Mouse (Mus musculus) embryonic facial prominence, embryonic 10.5 days (tissue): ENCODE results near the gene Creb3l4. TPM values are rescaled to one million over a fixed set of nuclear protein-coding genes. Genes with fewer than 3 reads are reported as not detected.
"Not testable (repeated sequence)": the region's sequence is repeated elsewhere in the genome, so short reads cannot be mapped to it uniquely, and the experiment has no call there.

Experiments used
- DNase-seq: peaks from one replicate; pipeline ENCODE4 v3.0.0-alpha.2; 2017; ENCODE audit warnings: low spot score
- H3K27ac ChIP-seq: fragments of 300-500 bp; sonication (generic); replicated peaks from 2 replicates; pipeline ENCODE4 v1.5.1; 2016; ENCODE audit warnings: mild to moderate bottlenecking
- H3K27me3 ChIP-seq: fragments of 300-500 bp; sonication (generic); replicated peaks from 2 replicates; pipeline ENCODE4 v1.6.1; 2016; ENCODE audit warnings: low read depth, mild to moderate bottlenecking; ENCODE audit not compliant: poor library complexity, severe bottlenecking
- H3K36me3 ChIP-seq: fragments of 300-500 bp; sonication (generic); replicated peaks from 2 replicates; pipeline ENCODE4 v1.6.1; 2016; ENCODE audit warnings: mild to moderate bottlenecking, moderate library complexity
- H3K4me1 ChIP-seq: fragments of 300-500 bp; sonication (generic); 2 replicates; pipeline ENCODE4 v1.6.1; 2016
- H3K4me3 ChIP-seq: fragments of 300-500 bp; sonication (generic); 2 replicates; pipeline ENCODE4 v1.5.1; 2016; ENCODE audit warnings: mild to moderate bottlenecking, moderate library complexity
- H3K9me3 ChIP-seq: fragments of 300-500 bp; sonication (generic); 2 replicates; pipeline ENCODE4 v1.6.1; 2016; ENCODE audit warnings: mild to moderate bottlenecking
- WGBS: fragments of 180-500 bp; shearing (Covaris S2); methylation state at CpG from one replicate; pipeline ENCODE4 v1.1.7; 2016; 5-methylcytosine and 5-hydroxymethylcytosine counted together
- polyA plus RNA-seq: library from polyadenylated mRNA; unstranded; fragments of >200 nt; fragmentation: Nextera tagmentation; extraction: Ambion mirVana; gene quantifications from 2 replicates; pipeline ENCODE4 v1.2.1, GENCODE M21; 2016

The Creb3l4 gene
- polyA plus RNA-seq, result 4.2 and 6.1 TPM in 2 replicates

DNA sequence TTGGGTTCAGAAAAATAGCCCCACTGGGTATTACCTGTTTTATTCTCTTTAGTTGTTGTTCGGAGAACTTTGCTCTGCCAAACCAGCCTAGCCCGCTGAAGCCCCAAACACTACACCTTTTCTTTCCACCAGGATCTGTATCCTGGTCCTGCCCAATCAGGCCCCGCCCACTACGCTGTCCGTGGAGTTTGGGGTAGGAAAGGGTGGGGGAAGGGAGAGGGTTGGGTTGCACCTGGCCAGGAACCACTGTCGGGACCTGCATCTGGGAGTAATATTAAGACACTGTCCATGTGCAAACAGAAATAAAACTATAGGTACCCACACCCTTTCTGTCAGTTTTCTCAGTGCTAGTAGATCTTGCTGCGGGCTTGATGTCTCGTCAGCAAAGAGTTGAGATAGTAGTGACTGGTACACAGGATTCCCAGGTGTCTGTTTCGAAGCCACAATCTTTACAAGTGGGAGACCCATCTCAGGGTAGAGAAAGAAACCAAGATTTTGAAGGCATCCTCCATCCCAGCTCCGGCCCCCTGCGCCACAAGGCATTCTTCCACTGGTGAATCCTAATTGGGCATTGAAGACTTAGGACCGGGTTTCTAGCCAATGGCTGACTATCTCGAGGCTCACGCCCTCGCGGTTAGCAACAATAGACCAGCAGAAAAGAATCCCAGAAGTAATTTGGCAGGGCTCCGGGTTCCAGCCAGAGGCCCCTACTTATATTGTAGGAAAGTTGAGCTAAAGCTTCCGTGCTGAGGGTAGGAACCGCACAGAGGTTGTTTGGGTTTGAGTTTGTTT lies at the start of gene Creb3l4:
Gene Creb3l4 (minus strand): TSS at position 529 of the 792 bp plus-strand sequence.
- peak within 1 kb of the TSS; percentile 82 for H3K27ac ChIP-seq
- H3K4me3 ChIP-seq, result peak within 1 kb of the TSS; percentile 57
- peaks cover 26% of the 10 kb centered on the region for H3K4me1 ChIP-seq
- no peaks in the 10 kb centered on the region for H3K9me3 ChIP-seq
- WGBS, result 2% methylated on average over 19 of the region's 19 CpGs
- DNase-seq, result peak; percentile 75
- peaks cover 7% of the 10 kb centered on the region; the same call in 1 of the 2 replicates for H3K27me3 ChIP-seq
- no peaks in the 10 kb centered on the region for H3K36me3 ChIP-seq

GRCm38 (mm10) chr3:90292345-90293275 lies 49.3 kb upstream of the Creb3l4 start, which contains the start of gene Gatad2b:
TSS of gene Gatad2b (plus strand) at chr3:90293178.
- WGBS, result under 1% methylated on average over 47 of the region's 47 CpGs
- Histone ChIP-seq H3K4me3 (peak within 1 kb of the TSS; percentile 87), H3K4me1 (peaks cover 20% of the 10 kb centered on the region), H3K27me3 (no peaks in the 10 kb centered on the region), H3K27ac (peak within 1 kb of the TSS; percentile 99), H3K36me3 (peaks cover 26% of the 10 kb centered on the region), H3K9me3 (no peaks in the 10 kb centered on the region)
- DNase-seq, result peak; percentile 98

DNA sequence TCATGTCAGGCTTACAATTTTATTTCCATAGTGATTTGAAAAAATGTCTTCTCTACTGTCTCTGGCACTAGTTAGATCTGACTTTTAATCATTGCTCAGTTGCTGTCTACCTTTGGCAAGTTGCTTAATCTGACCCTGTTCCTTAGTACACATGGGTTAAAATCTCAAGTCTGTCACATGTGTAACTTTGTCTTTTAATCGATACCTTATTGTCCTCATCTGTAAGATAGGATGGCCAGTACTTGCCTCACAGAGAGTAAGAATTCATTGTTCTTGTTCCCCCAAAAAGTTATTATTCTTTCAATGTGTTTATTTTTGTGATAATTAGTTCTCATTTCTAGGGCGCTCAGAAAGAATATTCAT lies 48.7 kb upstream of the Creb3l4 start:
- Histone ChIP-seq H3K4me3 (peak overlapping the region; percentile 87), H3K9me3 (no peaks in the 10 kb centered on the region), H3K27ac (peak overlapping the region; percentile 99), H3K4me1 (peaks cover 20% of the 10 kb centered on the region), H3K36me3 (peaks cover 19% of the 10 kb centered on the region), H3K27me3 (no peaks in the 10 kb centered on the region)
- WGBS, result 41% methylated on average over 2 of the region's 2 CpGs
- no peak for DNase-seq

DNA sequence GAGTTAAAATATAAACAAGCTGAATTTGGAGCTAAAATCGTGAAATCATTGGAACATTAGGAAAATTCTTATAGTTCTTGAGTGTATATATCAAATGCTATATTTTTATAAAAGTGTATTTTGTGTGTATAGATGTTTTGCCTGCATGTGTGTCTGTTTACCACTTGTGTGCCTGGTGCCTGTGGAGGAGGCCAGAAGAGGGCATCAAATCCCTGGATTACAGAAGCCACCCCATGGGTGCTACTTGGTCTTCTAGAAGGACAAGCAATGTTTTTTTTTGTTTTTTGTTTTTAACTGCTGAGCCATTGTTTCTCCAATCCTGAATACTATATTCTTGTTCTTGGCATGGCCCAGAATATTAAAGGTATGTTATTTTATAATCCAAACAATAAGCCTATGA lies 47.3 kb upstream of the Creb3l4 start:
- no peak for DNase-seq
- H3K4me1 ChIP-seq, result peaks cover 20% of the 10 kb centered on the region

DNA sequence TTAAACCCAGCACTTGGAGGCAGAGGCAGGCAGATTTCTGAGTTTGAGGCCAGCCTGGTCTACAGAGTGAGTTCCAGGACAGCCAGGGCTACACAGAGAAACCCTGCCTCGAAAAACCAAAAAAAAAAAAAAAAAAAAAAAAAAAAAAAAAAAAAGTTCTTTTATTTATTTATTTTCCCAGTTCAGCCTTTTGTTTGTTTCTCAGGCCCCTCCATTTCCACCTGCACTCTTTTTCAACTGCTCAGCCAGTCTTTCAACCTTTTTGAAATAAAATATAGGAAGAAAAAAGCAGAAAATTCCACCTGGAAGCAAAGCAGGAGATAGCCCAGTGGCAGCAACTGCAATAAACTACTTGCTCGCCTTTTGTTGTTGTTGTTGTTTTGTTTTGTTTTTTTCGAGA lies 46.1 kb upstream of the Creb3l4 start:
- not testable (repeated sequence) for H3K36me3 ChIP-seq, H3K27me3 ChIP-seq, H3K4me3 ChIP-seq, DNase-seq, H3K27ac ChIP-seq, H3K9me3 ChIP-seq
- peaks cover 11% of the 10 kb centered on the region for H3K4me1 ChIP-seq
- WGBS, result 63% methylated on average over 3 of the region's 3 CpGs

More for the DNA sequence above, 47.3 kb upstream of the Creb3l4 start:
- Histone ChIP-seq H3K4me3 (no peak overlapping the region), H3K27ac (no peak overlapping the region), H3K9me3 (no peaks in the 10 kb centered on the region), H3K27me3 (no peaks in the 10 kb centered on the region), H3K36me3 (peaks cover 7% of the 10 kb centered on the region; the same call in 1 of the 2 replicates)
- WGBS, result 92% methylated on average over 1 of the region's 1 CpGs

DNA sequence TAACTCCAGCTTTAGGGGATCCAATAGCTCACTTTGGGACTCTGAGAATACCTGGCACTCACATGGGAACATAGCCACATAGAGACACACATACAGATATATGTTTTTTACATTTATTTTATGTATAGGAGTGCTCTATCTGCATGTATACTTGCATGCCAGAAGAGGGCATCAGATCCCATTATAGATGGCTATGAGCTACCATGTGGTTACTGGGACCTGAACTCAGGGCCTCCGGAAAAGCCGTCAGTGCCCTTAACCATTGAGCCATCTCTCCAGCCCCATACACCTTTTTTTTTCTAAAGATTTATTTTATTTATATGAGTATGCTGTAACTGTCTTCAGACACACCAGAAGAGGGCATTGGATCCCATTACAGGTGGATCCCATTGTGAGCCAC lies 40.8 kb upstream of the Creb3l4 start:
- no peaks in the 10 kb centered on the region for H3K9me3 ChIP-seq
- H3K27me3 ChIP-seq, result no peaks in the 10 kb centered on the region
- no peaks in the 10 kb centered on the region for H3K4me1 ChIP-seq
- DNase-seq, result no peak
- H3K36me3 ChIP-seq, result peaks cover 22% of the 10 kb centered on the region
- no peak overlapping the region for H3K4me3 ChIP-seq
- H3K27ac ChIP-seq, result no peak overlapping the region
- WGBS, result 95% methylated on average over 2 of the region's 2 CpGs

DNA sequence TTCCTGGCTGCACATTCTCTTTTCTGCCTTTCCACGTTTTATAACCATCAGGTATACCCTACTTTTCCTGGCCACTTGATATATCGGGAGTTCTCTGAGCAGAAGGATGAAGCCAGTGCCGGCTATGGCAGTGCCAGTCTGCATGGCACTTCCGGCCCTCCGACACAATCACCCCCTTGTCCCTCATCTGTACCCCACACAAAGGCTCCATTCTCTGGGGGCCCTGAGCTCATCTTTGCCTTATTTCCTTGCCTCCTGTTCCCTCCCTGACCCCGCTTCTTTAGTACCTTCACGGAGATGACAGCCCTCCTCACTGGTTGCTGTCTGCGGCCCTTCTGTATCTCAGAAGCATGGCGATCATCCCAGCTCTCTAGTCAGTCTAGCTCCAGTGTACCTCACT lies 37.4 kb upstream of the Creb3l4 start:
- Histone ChIP-seq H3K4me1 (peaks cover 6% of the 10 kb centered on the region; the same call in 1 of the 2 replicates), H3K27me3 (no peaks in the 10 kb centered on the region), H3K4me3 (no peak overlapping the region), H3K36me3 (peaks cover 57% of the 10 kb centered on the region), H3K9me3 (no peaks in the 10 kb centered on the region), H3K27ac (no peak overlapping the region)
- DNase-seq, result no peak
- WGBS, result 70% methylated on average over 9 of the region's 9 CpGs

GRCm38 (mm10) chr3:90279743-90280142 lies 36.4 kb upstream of the Creb3l4 start:
- H3K27me3 ChIP-seq, result no peaks in the 10 kb centered on the region
- no peak overlapping the region for H3K4me3 ChIP-seq
- no peaks in the 10 kb centered on the region for H3K9me3 ChIP-seq
- DNase-seq, result no peak
- no peak overlapping the region for H3K27ac ChIP-seq
- peaks cover 6% of the 10 kb centered on the region; the same call in 1 of the 2 replicates for H3K4me1 ChIP-seq
- peaks cover 63% of the 10 kb centered on the region for H3K36me3 ChIP-seq
- 98% methylated on average over 7 of the region's 7 CpGs for WGBS

- 91% methylated on average over 9 of the region's 9 CpGs for WGBS
- Histone ChIP-seq H3K27ac (no peak overlapping the region), H3K4me1 (peaks cover 6% of the 10 kb centered on the region; the same call in 1 of the 2 replicates), H3K27me3 (no peaks in the 10 kb centered on the region), H3K9me3 (no peaks in the 10 kb centered on the region), H3K4me3 (no peak overlapping the region), H3K36me3 (peaks cover 65% of the 10 kb centered on the region)
- no peak for DNase-seq
Measured at GRCm38 (mm10) chr3:90279216-90279615, 35.9 kb upstream of the Creb3l4 start.

DNA sequence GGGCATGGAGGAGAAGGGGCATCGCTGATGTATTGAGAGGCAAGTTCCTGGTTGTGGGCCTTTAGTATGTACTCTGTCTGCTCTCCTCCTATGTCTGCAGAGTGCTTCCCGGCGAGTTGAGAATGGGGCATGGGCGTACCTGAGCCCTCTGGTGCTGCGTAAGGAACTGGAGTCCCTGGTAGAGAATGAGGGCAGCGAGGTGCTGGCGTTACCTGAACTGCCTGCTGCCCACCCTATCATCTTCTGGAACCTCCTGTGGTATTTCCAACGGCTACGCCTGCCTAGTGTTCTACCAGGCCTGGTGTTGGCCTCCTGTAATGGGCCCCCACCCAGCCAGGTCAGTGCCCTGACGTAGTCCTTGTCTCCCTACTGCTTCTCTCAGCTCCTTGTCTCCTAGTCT lies 34.9 kb upstream of the Creb3l4 start:
- Histone ChIP-seq H3K36me3 (peaks cover 75% of the 10 kb centered on the region), H3K4me1 (peaks cover 6% of the 10 kb centered on the region; the same call in 1 of the 2 replicates), H3K27ac (no peak overlapping the region), H3K27me3 (no peaks in the 10 kb centered on the region), H3K9me3 (no peaks in the 10 kb centered on the region), H3K4me3 (0 out of 2 replicates have a peak overlapping the region, but pooled peaks have one; percentile 3)
- DNase-seq, result no peak
- 91% methylated on average over 10 of the region's 10 CpGs for WGBS

DNA sequence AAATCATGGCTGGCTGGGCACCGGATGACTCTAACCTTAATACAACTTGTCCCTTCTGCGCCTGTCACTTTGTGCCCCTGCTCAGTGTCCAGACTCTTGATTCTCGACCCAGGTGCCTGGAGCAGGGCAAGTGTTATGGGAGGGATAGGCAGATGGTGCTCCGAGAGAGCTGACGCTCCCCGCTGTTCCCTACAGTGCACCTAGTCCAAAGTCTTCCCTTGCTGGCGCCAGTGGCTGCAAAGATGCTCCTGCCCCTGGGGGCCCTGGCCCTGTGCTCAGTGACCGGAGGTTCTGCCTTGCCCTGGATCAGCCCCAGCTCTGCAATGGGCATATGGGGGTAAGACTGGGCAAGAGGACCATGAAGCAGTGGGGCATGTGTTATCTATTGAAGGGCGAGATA lies 34.5 kb upstream of the Creb3l4 start:
- Histone ChIP-seq H3K4me1 (peaks cover 6% of the 10 kb centered on the region; the same call in 1 of the 2 replicates), H3K9me3 (no peaks in the 10 kb centered on the region), H3K36me3 (peaks cover 80% of the 10 kb centered on the region), H3K4me3 (0 out of 2 replicates have a peak overlapping the region, but pooled peaks have one; percentile 3), H3K27ac (no peak overlapping the region), H3K27me3 (no peaks in the 10 kb centered on the region)
- WGBS, result 89% methylated on average over 9 of the region's 9 CpGs
- no peak for DNase-seq

- Histone ChIP-seq H3K9me3 (no peaks in the 10 kb centered on the region), H3K27me3 (no peaks in the 10 kb centered on the region), H3K4me1 (peaks cover 10% of the 10 kb centered on the region), H3K4me3 (no peak overlapping the region), H3K36me3 (peaks cover 89% of the 10 kb centered on the region), H3K27ac (no peak overlapping the region)
- no peak for DNase-seq
- 41% methylated on average over 16 of the region's 16 CpGs for WGBS
Measured at GRCm38 (mm10) chr3:90276858-90277257, 33.5 kb upstream of the Creb3l4 start.
